Mouse (Mus musculus) spleen, adult 2 months (tissue): ENCODE results near the gene Ccr3.

Source experiments
- CTCF ChIP-seq: fragments of 200-500 bp; IDR thresholded peaks from 2 replicates; pipeline ENCODE4 v1.5.1; 2011; ENCODE audit warnings: mild to moderate bottlenecking, inconsistent platforms; ENCODE audit not compliant: insufficient read depth, insufficient read length, insufficient replicate concordance; ENCODE audit errors: extremely low read depth
- POLR2A ChIP-seq: fragments of 200-500 bp; IDR thresholded peaks from 2 replicates; pipeline ENCODE4 v1.6.1; 2011; ENCODE audit warnings: low read depth, low read length, inconsistent platforms

- TF ChIP-seq POLR2A, result no peak
- TF ChIP-seq CTCF, result peak; percentile 44; the same call in 1 of the 2 replicates
Observed at GRCm38 (mm10) chr9:124033345-124033744, 11.6 kb downstream of the Ccr3 start.
